Mouse (Mus musculus): Measurements from ENCODE around the gene Invs. TPM values are rescaled to one million over a fixed set of nuclear protein-coding genes. Genes with fewer than 3 reads are reported as not detected.

The Invs gene
- polyA plus RNA-seq, 1 experiment from 2014 or later, result 7.7 TPM

- Histone ChIP-seq H3K27me3 (no peaks in the 10 kb centered on the region), H3K36me3 (peaks cover 8% of the 10 kb centered on the region), H3K4me1 (replicated peaks) (peaks cover 24% of the 10 kb centered on the region), H3K4me2 (peak within 1 kb of the TSS; percentile 95), H3K27ac (replicated peaks) (peak within 1 kb of the TSS; percentile 74), H3K4me3 (peak within 1 kb of the TSS; percentile 99), H3K9me3 (no peaks in the 10 kb centered on the region), H3K9ac (peak within 1 kb of the TSS; percentile 95)
- peak; percentile 96 for ATAC-seq (ENCODE audit: low read depth)
- under 1% methylated on average over 89 of the region's 89 CpGs for WGBS
Observed at GRCm38 (mm10) chr4:48472792-48473650, 193.5 kb downstream of the Invs start, which contains the start of gene Tex10. Gene Tex10, minus strand, starts transcription at chr4:48473459.

- H3K4me1 ChIP-seq (replicated peaks), result peaks cover 24% of the 10 kb centered on the region
- peak overlapping the region; percentile 17; the same call in 1 of the 2 replicates for H3K9ac ChIP-seq
- H3K27me3 ChIP-seq, result no peaks in the 10 kb centered on the region
- 71% methylated on average over 2 of the region's 2 CpGs for WGBS
- peak overlapping the region; percentile 99 for H3K4me3 ChIP-seq
- peak overlapping the region; percentile 95 for H3K4me2 ChIP-seq
- H3K36me3 ChIP-seq, result peaks cover 2% of the 10 kb centered on the region
- peaks cover 5% of the 10 kb centered on the region; the same call in 1 of the 2 replicates for H3K9me3 ChIP-seq
- no peak overlapping the region for H3K27ac ChIP-seq (replicated peaks)
- peak; percentile 42 for ATAC-seq (ENCODE audit: low read depth)
Observed at GRCm38 (mm10) chr4:48473651-48474011, 194.1 kb downstream of the Invs start.

GRCm38 (mm10) chr4:48481287-48481686 is 201.7 kb downstream of the Invs start:
- no peak overlapping the region for H3K27ac ChIP-seq (replicated peaks)

More at GRCm38 (mm10) chr4:48481287-48481686, 201.7 kb downstream of the Invs start:
- H3K27me3 ChIP-seq, result no peaks in the 10 kb centered on the region
- H3K36me3 ChIP-seq, result no peaks in the 10 kb centered on the region
- 10% methylated on average over 2 of the region's 2 CpGs for WGBS
- H3K4me2 ChIP-seq, result no peak overlapping the region
- no peak overlapping the region for H3K9ac ChIP-seq
- H3K4me3 ChIP-seq, result no peak overlapping the region
- H3K4me1 ChIP-seq (replicated peaks), result no peaks in the 10 kb centered on the region
- ATAC-seq (ENCODE audit: low read depth), result no peak
- H3K9me3 ChIP-seq, result peaks cover 6% of the 10 kb centered on the region; the same call in 1 of the 2 replicates

Other genes starting within 250 kb of the Invs start
- 0.91 and 1.3 TPM in 2 replicates for gene Nr4a3, start 234.6 kb upstream of the Invs start, polyA plus RNA-seq (2015; fragmentation: Nextera tagmentation; extraction: Ambion mirVana)
- gene Stx17, start 154.8 kb upstream of the Invs start, polyA plus RNA-seq (2015; fragmentation: Nextera tagmentation; extraction: Ambion mirVana), result 15.7 and 16.3 TPM in 2 replicates
- 68.3 and 72.4 TPM in 2 replicates for gene Erp44, start 202 bp upstream of the Invs start, polyA plus RNA-seq (2015; fragmentation: Nextera tagmentation; extraction: Ambion mirVana)
- gene Tex10, start 193.7 kb downstream of the Invs start, polyA plus RNA-seq (2015; fragmentation: Nextera tagmentation; extraction: Ambion mirVana), result 39.7 and 40.8 TPM in 2 replicates

All from neural tube, embryonic 13.5 days (tissue).